Mouse (Mus musculus) lung, adult 2 months (tissue): Measurements from ENCODE around the gene Adamtsl5.
A peak's percentile ranks its signal among the peaks of the same experiment; 100 is the strongest.

Source experiments
- CTCF ChIP-seq: fragments of 200-500 bp; IDR thresholded peaks from 2 replicates; pipeline ENCODE4 v1.5.1; 2011; ENCODE audit warnings: mild to moderate bottlenecking, low read length, control low read depth; ENCODE audit not compliant: insufficient read depth
- POLR2A ChIP-seq: fragments of 200-500 bp; IDR thresholded peaks from 2 replicates; pipeline ENCODE4 v1.6.1; 2011; ENCODE audit warnings: low read depth, mild to moderate bottlenecking, control low read depth, low read length, borderline replicate concordance; ENCODE audit errors: extremely low read depth

DNA sequence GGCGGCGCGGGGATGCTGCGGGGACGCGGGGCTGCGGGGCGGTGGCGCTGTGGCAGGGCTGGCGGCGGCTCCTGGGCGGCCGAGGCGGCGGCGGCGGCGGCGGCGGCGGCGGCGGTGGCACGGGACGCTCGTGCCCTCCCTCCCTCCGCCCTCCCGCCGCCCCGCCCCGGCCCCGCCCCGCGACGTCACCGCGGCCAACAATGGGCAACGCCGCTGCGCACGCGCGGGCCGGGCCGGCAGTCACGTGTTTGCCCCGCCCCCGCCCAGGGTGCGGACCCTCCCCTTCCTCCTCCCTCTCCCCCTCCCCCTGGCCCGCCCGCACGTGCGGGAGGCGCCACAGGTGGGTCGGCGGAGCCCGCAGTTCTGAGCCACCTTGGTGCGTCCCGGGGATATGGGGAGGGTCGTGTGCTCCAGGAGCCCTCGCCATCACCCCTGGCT, 39.3 kb upstream of the Adamtsl5 start, which contains the start of gene Mex3d:
- peak; percentile 57; the same call in 1 of the 2 replicates for TF ChIP-seq POLR2A
- no peak for TF ChIP-seq CTCF
